Mouse (Mus musculus) neural tube, embryonic 12.5 days (tissue): ENCODE measurements around the gene Nhsl1. TPM values are rescaled to one million over a fixed set of nuclear protein-coding genes. Genes with fewer than 3 reads are reported as not detected.

ENCODE experiments used
- ATAC-seq: fragments of 200-750 bp; cut with Nextera tagmentation; 2 replicates; pipeline ENCODE4 v1.8.0; 2017; ENCODE audit warnings: low read depth, mild to moderate bottlenecking, moderate TSS enrichment, moderate library complexity; ENCODE audit not compliant: low FRiP score
- H3K27ac ChIP-seq: fragments of 300-500 bp; sonication (generic); 2 replicates; pipeline ENCODE4 v1.5.1; 2016
- H3K27me3 ChIP-seq: fragments of 300-500 bp; sonication (generic); replicated peaks from 2 replicates; pipeline ENCODE4 v1.6.1; 2016; ENCODE audit warnings: mild to moderate bottlenecking
- H3K36me3 ChIP-seq: fragments of 300-500 bp; sonication (generic); 2 replicates; pipeline ENCODE4 v1.6.1; 2016; ENCODE audit warnings: mild to moderate bottlenecking
- H3K4me1 ChIP-seq: fragments of 300-500 bp; sonication (generic); 2 replicates; pipeline ENCODE4 v1.6.1; 2016
- H3K4me2 ChIP-seq: fragments of 300-500 bp; sonication (generic); replicated peaks from 2 replicates; pipeline ENCODE4 v1.6.1; 2016; ENCODE audit warnings: mild to moderate bottlenecking
- H3K4me3 ChIP-seq: fragments of 300-500 bp; sonication (generic); 2 replicates; pipeline ENCODE4 v1.5.1; 2016
- H3K9ac ChIP-seq: fragments of 300-500 bp; sonication (generic); 2 replicates; pipeline ENCODE4 v1.6.1; 2016; ENCODE audit warnings: mild to moderate bottlenecking
- H3K9me3 ChIP-seq: fragments of 300-500 bp; sonication (generic); 2 replicates; pipeline ENCODE4 v1.6.1; 2016; ENCODE audit warnings: mild to moderate bottlenecking
- WGBS: fragments of 180-500 bp; shearing (Covaris S2); methylation state at CpG from one replicate; pipeline ENCODE4 v1.1.7; 2016; 5-methylcytosine and 5-hydroxymethylcytosine counted together
- polyA plus RNA-seq: library from polyadenylated mRNA; unstranded; fragments of >200 nt; fragmentation: Nextera tagmentation; extraction: Ambion mirVana; gene quantifications from 2 replicates; pipeline ENCODE4 v1.2.1, GENCODE M21; 2016

The Nhsl1 gene
- polyA plus RNA-seq, 1 experiment from 2014 or later, result 18.9 TPM

GRCm38 (mm10) chr10:18408635-18409034, 89.8 kb downstream of the Nhsl1 start:
- Histone ChIP-seq H3K36me3 (no peaks in the 10 kb centered on the region), H3K4me3 (peak overlapping the region; percentile 56), H3K27me3 (no peaks in the 10 kb centered on the region), H3K4me1 (peaks cover 42% of the 10 kb centered on the region), H3K4me2 (peak overlapping the region; percentile 76), H3K27ac (no peak overlapping the region), H3K9ac (peak overlapping the region; percentile 64), H3K9me3 (no peaks in the 10 kb centered on the region)
- 20% methylated on average over 9 of the region's 9 CpGs for WGBS
- 0 out of 2 replicates have a peak, but pooled peaks have one; percentile 5 for ATAC-seq

DNA sequence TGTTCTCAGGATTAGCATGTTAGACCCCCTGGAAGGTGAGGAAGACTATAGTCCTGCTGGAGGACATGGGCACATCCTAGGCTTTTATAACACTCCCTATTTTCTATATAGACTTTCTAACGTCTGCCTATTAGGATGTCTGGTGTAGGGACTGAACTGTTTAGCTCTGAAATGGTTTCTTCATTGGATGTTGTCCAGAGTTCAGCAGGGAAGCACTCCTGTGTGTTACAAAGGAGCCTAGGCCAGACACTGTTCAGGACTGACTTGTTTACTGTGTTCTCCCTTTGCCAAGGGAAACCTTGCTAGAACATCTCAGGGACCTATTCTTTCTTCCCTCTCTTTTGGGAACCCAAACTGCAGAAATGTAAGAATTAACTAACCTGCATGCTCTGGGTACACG, 90.3 kb downstream of the Nhsl1 start:
- ATAC-seq, result no peak
- peak overlapping the region; percentile 76 for H3K4me2 ChIP-seq
- H3K9me3 ChIP-seq, result no peaks in the 10 kb centered on the region
- H3K27ac ChIP-seq, result no peak overlapping the region
- H3K4me3 ChIP-seq, result peak overlapping the region; percentile 56
- peak overlapping the region; percentile 64 for H3K9ac ChIP-seq
- H3K4me1 ChIP-seq, result peaks cover 42% of the 10 kb centered on the region
- H3K27me3 ChIP-seq, result no peaks in the 10 kb centered on the region
- H3K36me3 ChIP-seq, result no peaks in the 10 kb centered on the region
- WGBS, result 16% methylated on average over 2 of the region's 2 CpGs

- no peak for ATAC-seq
- Histone ChIP-seq H3K36me3 (no peaks in the 10 kb centered on the region), H3K27me3 (no peaks in the 10 kb centered on the region), H3K9me3 (no peaks in the 10 kb centered on the region), H3K4me3 (no peak overlapping the region), H3K4me1 (peaks cover 47% of the 10 kb centered on the region), H3K9ac (no peak overlapping the region), H3K4me2 (peak overlapping the region; percentile 76; the same call in 1 of the 2 replicates), H3K27ac (no peak overlapping the region)
- 64% methylated on average over 2 of the region's 2 CpGs for WGBS
These were observed 92.5 kb downstream of the Nhsl1 start for GRCm38 (mm10) chr10:18411266-18411665.

DNA sequence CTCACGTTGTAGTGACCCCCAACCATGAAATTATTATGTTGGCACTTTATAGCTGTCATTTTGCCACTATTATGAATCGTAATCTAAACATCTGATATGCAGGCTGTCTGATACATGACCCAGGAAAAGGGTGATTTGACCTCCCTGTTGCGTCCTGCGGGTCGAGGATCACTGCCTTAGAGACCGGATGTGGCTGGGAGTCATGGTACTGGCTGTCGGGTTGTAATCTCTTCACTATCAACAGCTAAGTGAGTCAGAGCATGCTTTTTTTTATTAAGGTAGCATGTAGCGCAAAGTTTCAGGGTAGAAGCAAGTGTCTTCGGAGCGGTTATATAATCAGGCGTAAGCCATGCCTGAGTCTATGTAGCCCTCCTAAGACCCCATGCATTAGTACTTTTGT, 97.2 kb downstream of the Nhsl1 start:
- Histone ChIP-seq H3K4me1 (peaks cover 35% of the 10 kb centered on the region), H3K4me3 (no peak overlapping the region), H3K27me3 (no peaks in the 10 kb centered on the region), H3K9ac (no peak overlapping the region), H3K9me3 (no peaks in the 10 kb centered on the region), H3K4me2 (no peak overlapping the region), H3K36me3 (no peaks in the 10 kb centered on the region), H3K27ac (no peak overlapping the region)
- no peak for ATAC-seq
- WGBS, result 92% methylated on average over 11 of the region's 11 CpGs

GRCm38 (mm10) chr10:18418160-18418559, 99.4 kb downstream of the Nhsl1 start:
- no peak overlapping the region for H3K4me3 ChIP-seq
- H3K4me2 ChIP-seq, result no peak overlapping the region
- H3K9ac ChIP-seq, result no peak overlapping the region
- no peaks in the 10 kb centered on the region for H3K9me3 ChIP-seq
- H3K36me3 ChIP-seq, result 0 out of 2 replicates have a peak, but pooled peaks cover 4% of the 10 kb centered on the region
- no peaks in the 10 kb centered on the region for H3K27me3 ChIP-seq
- 39% methylated on average over 6 of the region's 7 CpGs for WGBS
- no peak overlapping the region for H3K27ac ChIP-seq
- H3K4me1 ChIP-seq, result peaks cover 23% of the 10 kb centered on the region
- no peak for ATAC-seq

- H3K4me1 ChIP-seq, result peaks cover 23% of the 10 kb centered on the region
- no peak overlapping the region for H3K4me3 ChIP-seq
- H3K4me2 ChIP-seq, result no peak overlapping the region
- H3K27me3 ChIP-seq, result no peaks in the 10 kb centered on the region
- H3K36me3 ChIP-seq, result 0 out of 2 replicates have a peak, but pooled peaks cover 4% of the 10 kb centered on the region
- H3K9ac ChIP-seq, result no peak overlapping the region
- ATAC-seq, result no peak
- WGBS, result 54% methylated on average over 10 of the region's 10 CpGs
- no peaks in the 10 kb centered on the region for H3K9me3 ChIP-seq
- no peak overlapping the region for H3K27ac ChIP-seq
These were observed 100.7 kb downstream of the Nhsl1 start for GRCm38 (mm10) chr10:18419508-18419907.

- no peak overlapping the region for H3K4me3 ChIP-seq
- no peaks in the 10 kb centered on the region for H3K9me3 ChIP-seq
- H3K36me3 ChIP-seq, result 0 out of 2 replicates have a peak, but pooled peaks cover 4% of the 10 kb centered on the region
- ATAC-seq, result no peak
- no peak overlapping the region for H3K27ac ChIP-seq
- peaks cover 17% of the 10 kb centered on the region for H3K4me1 ChIP-seq
- no peaks in the 10 kb centered on the region for H3K27me3 ChIP-seq
- H3K9ac ChIP-seq, result no peak overlapping the region
- no peak overlapping the region for H3K4me2 ChIP-seq
- 86% methylated on average over 6 of the region's 6 CpGs for WGBS
These were observed 101.6 kb downstream of the Nhsl1 start for GRCm38 (mm10) chr10:18420259-18421000.

DNA sequence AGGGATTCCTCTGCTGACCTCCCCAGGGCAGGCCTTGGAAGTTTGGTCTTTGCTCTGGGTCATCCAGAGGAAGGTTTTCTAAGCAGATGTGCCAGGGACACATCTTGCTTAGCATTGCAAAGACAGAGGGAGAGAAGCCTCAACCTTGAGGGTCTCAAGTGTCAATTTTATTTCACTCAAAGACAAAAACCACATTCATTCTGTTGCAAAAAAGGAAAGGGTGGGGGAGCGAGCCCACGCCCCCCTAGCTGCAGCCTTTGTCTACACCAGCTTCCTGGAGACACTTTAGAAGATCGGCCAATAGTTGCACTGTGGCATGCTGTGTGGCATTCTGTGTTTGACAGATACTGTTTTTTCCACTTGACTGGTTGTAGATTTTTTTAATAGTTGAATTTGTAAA, 104.2 kb downstream of the Nhsl1 start:
- Histone ChIP-seq H3K4me2 (no peak overlapping the region), H3K4me1 (peaks cover 15% of the 10 kb centered on the region), H3K9ac (no peak overlapping the region), H3K9me3 (0 out of 2 replicates have a peak, but pooled peaks cover 4% of the 10 kb centered on the region), H3K4me3 (no peak overlapping the region), H3K36me3 (peaks cover 12% of the 10 kb centered on the region), H3K27ac (no peak overlapping the region), H3K27me3 (no peaks in the 10 kb centered on the region)
- no peak for ATAC-seq
- 23% methylated on average over 3 of the region's 3 CpGs for WGBS

- no peak overlapping the region for H3K4me2 ChIP-seq
- peaks cover 13% of the 10 kb centered on the region for H3K36me3 ChIP-seq
- no peak overlapping the region for H3K27ac ChIP-seq
- H3K27me3 ChIP-seq, result no peaks in the 10 kb centered on the region
- H3K9ac ChIP-seq, result no peak overlapping the region
- H3K4me3 ChIP-seq, result no peak overlapping the region
- ATAC-seq, result no peak
- WGBS, result 71% methylated on average over 9 of the region's 9 CpGs
- 0 out of 2 replicates have a peak, but pooled peaks cover 4% of the 10 kb centered on the region for H3K9me3 ChIP-seq
- H3K4me1 ChIP-seq, result peaks cover 12% of the 10 kb centered on the region
These were observed 104.8 kb downstream of the Nhsl1 start for GRCm38 (mm10) chr10:18423557-18423956.

- 0 out of 2 replicates have a peak, but pooled peaks cover 4% of the 10 kb centered on the region for H3K9me3 ChIP-seq
- ATAC-seq, result no peak
- H3K4me3 ChIP-seq, result no peak overlapping the region
- no peak overlapping the region for H3K4me2 ChIP-seq
- 97% methylated on average over 9 of the region's 9 CpGs for WGBS
- H3K27ac ChIP-seq, result no peak overlapping the region
- no peaks in the 10 kb centered on the region for H3K27me3 ChIP-seq
- no peak overlapping the region for H3K9ac ChIP-seq
- peaks cover 6% of the 10 kb centered on the region for H3K4me1 ChIP-seq
- peaks cover 21% of the 10 kb centered on the region for H3K36me3 ChIP-seq
These were observed 109.1 kb downstream of the Nhsl1 start for GRCm38 (mm10) chr10:18427866-18428265.

DNA sequence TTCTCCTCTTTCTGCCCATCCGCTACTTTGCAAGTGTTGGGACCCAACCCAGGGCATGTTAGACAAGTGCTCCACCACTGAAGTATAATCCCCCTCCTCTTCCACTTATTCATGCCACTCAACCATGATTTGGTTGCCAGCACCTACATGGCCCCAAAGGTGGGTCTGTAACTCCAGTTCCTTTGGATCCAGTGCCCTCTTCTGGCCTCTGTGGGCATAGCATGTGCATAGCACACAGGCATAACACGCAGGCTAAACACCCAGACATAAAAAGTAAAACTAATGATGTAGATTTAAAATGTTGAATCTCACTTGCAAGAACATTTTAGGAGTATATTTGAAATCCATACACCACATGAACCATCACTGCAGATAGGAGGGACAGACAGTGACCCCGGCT, 110.7 kb downstream of the Nhsl1 start:
- Histone ChIP-seq H3K4me1 (peaks cover 6% of the 10 kb centered on the region), H3K9me3 (0 out of 2 replicates have a peak, but pooled peaks cover 4% of the 10 kb centered on the region), H3K4me3 (no peak overlapping the region), H3K36me3 (peaks cover 21% of the 10 kb centered on the region), H3K27ac (no peak overlapping the region), H3K9ac (no peak overlapping the region), H3K27me3 (no peaks in the 10 kb centered on the region), H3K4me2 (no peak overlapping the region)
- ATAC-seq, result no peak
- WGBS, result 89% methylated on average over 3 of the region's 3 CpGs

DNA sequence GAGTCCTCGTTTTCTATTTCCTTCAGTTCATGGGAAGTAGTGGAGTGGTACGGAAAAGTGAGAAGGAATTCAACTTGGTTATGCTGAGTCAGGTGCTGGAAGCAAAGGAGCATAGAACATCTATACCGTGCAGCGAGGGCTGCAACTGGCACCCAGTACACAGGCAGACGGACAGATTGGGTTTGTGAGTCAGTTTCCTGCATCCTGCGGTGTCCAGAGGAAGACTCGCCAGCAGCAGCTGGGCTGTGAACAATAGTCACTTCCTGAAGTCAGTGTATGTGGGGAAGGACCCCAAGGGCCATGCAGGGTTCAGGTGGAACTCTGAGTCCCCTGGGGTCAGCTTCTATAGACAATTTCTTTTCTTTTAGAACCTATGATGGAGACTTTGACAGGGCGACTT, 111.4 kb downstream of the Nhsl1 start:
- Histone ChIP-seq H3K27me3 (no peaks in the 10 kb centered on the region), H3K36me3 (peaks cover 21% of the 10 kb centered on the region), H3K9me3 (0 out of 2 replicates have a peak, but pooled peaks cover 4% of the 10 kb centered on the region), H3K4me2 (no peak overlapping the region), H3K9ac (no peak overlapping the region), H3K27ac (no peak overlapping the region), H3K4me3 (no peak overlapping the region), H3K4me1 (peaks cover 6% of the 10 kb centered on the region)
- ATAC-seq, result 0 out of 2 replicates have a peak, but pooled peaks have one; percentile 26
- WGBS, result 71% methylated on average over 8 of the region's 8 CpGs
